Mouse (Mus musculus) left cerebral cortex, adult 2 months (tissue): ENCODE measurements around the gene Cav1. TPM values are rescaled to one million over a fixed set of nuclear protein-coding genes. Genes with fewer than 3 reads are reported as not detected.

Experiments used
- DNase-seq, 2 experiments: peaks; one replicate each; pipeline ENCODE4 v3.0.0; 2021 to 2022; ENCODE audit warnings: low spot score in 2 of 2, mixed read lengths in 1 of 2; ENCODE audit errors: extremely low spot score in 1 of 2
- H3K27ac ChIP-seq: fragments of 200-600 bp; 2 replicates; pipeline ENCODE4 v1.8.1; 2022
- H3K4me3 ChIP-seq: fragments of 200-600 bp; 2 replicates; pipeline ENCODE4 v1.8.1; 2022
- CTCF ChIP-seq: fragments of 200-600 bp; IDR thresholded peaks from 2 replicates; pipeline ENCODE4 v1.8.1; 2022; ENCODE audit warnings: antibody characterized with exemption, mild to moderate bottlenecking, moderate library complexity
- intact Hi-C: fragments of 180-260 bp; cut with DNase I; formaldehyde crosslinking; loops from one replicate; pipeline ENCODE4 v1.15.1; 2025
- total RNA-seq, 2 experiments: library from RNA; stranded (reverse); gene quantifications; 2 replicates each; pipeline ENCODE4 v1.2.3; 2021

The Cav1 gene
- total RNA-seq, 2 experiments from 2014 or later = 17.6 to 20.9 TPM

DNA sequence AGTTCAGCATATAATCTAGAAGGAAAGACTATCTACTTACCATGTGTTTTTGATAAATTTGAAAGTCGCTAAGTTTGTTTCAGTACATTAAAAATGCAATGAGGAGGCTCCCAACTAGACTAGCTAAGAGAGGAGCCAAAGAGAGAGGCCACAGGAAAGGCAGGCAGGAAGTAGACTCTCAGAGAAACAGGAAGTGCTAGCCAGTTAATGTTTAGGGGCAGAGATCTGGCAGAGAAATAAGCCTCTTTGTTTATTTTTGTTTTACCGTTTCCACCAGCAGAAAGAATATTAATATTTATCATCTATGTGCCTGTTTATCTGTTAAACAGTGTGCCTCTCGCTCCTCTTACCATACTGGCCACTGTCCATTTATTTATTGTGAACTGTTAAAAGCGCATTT, 19.8 kb upstream of the Cav1 start:
- no peak overlapping the region for H3K4me3 ChIP-seq
- no peak overlapping the region for H3K27ac ChIP-seq
- intact Hi-C loops = no loop called here
- no peak for DNase-seq
- TF ChIP-seq CTCF = no peak

GRCm38 (mm10) chr6:17295116-17295515, 11.0 kb upstream of the Cav1 start:
- intact Hi-C loops = no loop called here
- Histone ChIP-seq H3K27ac (no peak overlapping the region), H3K4me3 (no peak overlapping the region)
- no peak for DNase-seq
- TF ChIP-seq CTCF = no peak

DNA sequence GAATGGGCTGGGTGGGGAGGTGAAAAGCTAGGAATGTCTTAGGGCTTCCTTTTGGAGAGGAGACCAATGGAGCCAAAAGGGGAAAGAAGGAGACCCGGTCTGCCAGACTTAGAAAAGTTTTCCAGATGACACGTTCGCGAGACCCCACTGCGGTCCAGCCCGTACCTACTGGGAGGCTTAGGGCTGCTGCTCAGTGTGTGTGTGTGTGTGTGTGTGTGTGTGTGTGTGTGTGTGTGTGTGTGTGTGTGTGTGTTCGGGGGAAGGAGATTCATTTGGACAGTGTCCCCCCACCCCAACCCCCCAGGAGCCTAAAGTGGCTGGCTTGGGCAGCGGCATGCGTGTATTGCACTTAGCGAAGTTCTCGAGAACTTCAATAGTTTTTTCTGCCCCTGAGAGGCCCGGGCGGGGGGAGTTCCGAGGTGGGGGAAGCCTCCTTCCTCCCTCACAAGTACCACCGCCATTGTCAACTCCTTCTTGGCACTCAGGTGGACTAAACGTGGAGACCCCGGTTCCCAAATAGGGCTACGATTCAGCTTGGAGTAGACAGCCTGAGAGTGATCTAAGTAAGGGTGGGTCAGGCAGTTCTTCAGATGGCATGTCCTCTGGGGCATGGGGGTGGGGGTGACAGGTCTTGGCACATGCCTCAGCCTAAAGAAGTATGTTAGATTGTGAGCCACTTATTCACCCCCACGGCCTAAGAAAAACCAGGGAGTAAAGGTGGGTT, 629 bp downstream of the Cav1 start:
- Histone ChIP-seq H3K4me3 (peak overlapping the region; percentile 59), H3K27ac (peak overlapping the region; percentile 70)
- intact Hi-C loops = loop anchor here (2.0 to 5.0 kb wide), 4 partner anchors 26 to 202 kb away; partner anchors contain the start of gene Cav2
- no peak for DNase-seq
- TF ChIP-seq CTCF = no peak

GRCm38 (mm10) chr6:17307461-17308115, 1.5 kb downstream of the Cav1 start:
- intact Hi-C loops = loop anchor here (2.0 to 5.0 kb wide), 4 partner anchors 27 to 203 kb away; partner anchors contain the start of gene Cav2
- H3K27ac ChIP-seq = peak overlapping the region; percentile 21
- peak; percentile 44 for DNase-seq
- H3K4me3 ChIP-seq = peak overlapping the region; percentile 36
- peak; percentile 76 for TF ChIP-seq CTCF

DNA sequence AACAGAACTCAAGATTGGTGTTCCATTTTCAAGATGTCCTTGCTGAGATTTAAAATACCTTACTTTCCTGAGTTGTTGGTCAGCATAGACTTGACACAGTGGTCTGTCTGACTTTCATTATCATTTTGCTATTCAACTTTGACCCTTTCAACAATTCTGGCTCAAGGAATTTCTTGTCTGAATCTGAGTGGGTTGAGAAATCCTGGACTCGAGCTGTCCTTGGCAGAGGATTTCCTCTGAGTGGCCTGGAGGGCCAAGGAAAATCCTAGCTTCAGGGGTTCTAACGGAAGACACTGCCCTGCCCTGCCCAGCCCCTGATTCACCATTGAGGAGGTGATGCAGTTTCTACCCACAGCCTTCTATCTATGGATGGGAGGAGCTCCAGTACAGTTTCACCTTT, 2.5 kb downstream of the Cav1 start:
- Histone ChIP-seq H3K4me3 (no peak overlapping the region), H3K27ac (0 out of 2 replicates have a peak overlapping the region, but pooled peaks have one; percentile 9)
- TF ChIP-seq CTCF = no peak
- intact Hi-C loops = loop anchor here (5.0 kb wide), 2 partner anchors 101 to 156 kb away; no protein-coding TSS in a partner anchor
- no peak for DNase-seq

- intact Hi-C loops = loop anchor here (5.0 kb wide), 2 partner anchors 102 to 157 kb away; no protein-coding TSS in a partner anchor
- no peak overlapping the region for H3K4me3 ChIP-seq
- no peak overlapping the region for H3K27ac ChIP-seq
- no peak for TF ChIP-seq CTCF
- DNase-seq = peak in 1 of 2 experiments; percentile 20
These were observed 3.1 kb downstream of the Cav1 start for GRCm38 (mm10) chr6:17309260-17309659.

DNA sequence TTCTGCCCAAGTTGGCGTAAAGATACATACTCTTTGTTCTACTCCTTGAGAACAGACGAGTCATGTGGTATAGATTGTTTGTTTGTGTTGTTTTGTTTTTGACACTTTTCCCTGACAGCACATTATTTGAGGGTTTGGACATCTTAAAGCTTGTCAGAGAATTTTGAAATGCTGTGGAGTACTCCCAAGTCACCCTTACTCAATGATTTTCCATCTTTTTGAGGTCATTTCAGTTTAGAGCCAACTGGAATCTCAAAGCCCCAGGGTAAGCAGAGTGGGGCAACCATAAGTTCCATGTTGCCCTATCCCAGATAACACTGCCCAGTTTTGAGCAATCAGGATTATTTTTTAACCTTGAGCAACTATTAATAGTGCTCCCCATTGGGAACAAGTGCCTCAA, 8.1 kb downstream of the Cav1 start:
- Histone ChIP-seq H3K4me3 (no peak overlapping the region), H3K27ac (no peak overlapping the region)
- DNase-seq = no peak
- intact Hi-C loops = no loop called here
- no peak for TF ChIP-seq CTCF

- no peak for DNase-seq
- no peak; the same call in 1 of the 2 replicates for TF ChIP-seq CTCF
- Histone ChIP-seq H3K4me3 (no peak overlapping the region), H3K27ac (no peak overlapping the region)
- intact Hi-C loops = no loop called here
These were observed 8.8 kb downstream of the Cav1 start for GRCm38 (mm10) chr6:17314659-17315616.

GRCm38 (mm10) chr6:17316294-17317166, 10.4 kb downstream of the Cav1 start:
- intact Hi-C loops = no loop called here
- Histone ChIP-seq H3K4me3 (no peak overlapping the region), H3K27ac (no peak overlapping the region)
- no peak for TF ChIP-seq CTCF
- no peak for DNase-seq

DNA sequence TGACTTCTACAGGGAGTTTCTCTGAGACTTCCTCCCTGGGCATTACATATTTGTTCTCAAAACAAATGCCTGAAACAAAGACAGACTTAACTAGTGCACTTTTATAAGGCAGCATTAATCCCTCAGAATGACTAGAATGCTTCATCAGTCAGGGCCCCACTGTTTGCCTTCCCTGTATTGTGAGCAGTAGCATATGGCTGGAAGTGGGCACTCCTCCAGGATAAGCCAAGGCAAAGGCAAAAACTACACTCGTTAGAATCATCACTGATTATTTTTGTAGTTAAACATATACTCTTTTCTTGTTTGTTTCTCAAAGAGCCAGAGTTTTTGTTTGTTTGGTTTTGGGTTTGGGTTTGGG, 11.0 kb downstream of the Cav1 start:
- Histone ChIP-seq H3K27ac (no peak overlapping the region), H3K4me3 (no peak overlapping the region)
- intact Hi-C loops = no loop called here
- TF ChIP-seq CTCF = no peak
- no peak for DNase-seq

DNA sequence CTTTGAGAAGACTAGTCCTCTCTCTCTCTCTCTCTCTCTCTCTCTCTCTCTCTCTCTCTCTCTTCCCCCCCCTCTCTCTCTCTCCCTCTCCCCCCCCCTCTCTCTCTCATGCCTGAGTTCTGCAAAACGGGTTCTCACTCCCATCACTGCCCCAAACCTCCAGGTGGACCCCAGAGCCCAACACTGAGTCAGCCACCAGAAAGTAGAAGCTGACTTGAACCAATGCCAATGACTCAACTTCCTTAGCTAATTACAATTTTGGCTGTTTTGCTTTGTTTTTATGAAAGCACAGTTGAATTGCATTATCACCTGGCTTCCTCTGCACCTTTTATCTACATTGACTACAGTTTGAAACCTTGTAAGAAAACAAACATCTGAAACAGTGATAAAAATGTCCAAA, 11.8 kb downstream of the Cav1 start:
- no peak overlapping the region for H3K4me3 ChIP-seq
- intact Hi-C loops = no loop called here
- no peak overlapping the region for H3K27ac ChIP-seq
- DNase-seq = no peak
- no peak for TF ChIP-seq CTCF
